Mouse (Mus musculus) erythroid progenitor cell, adult 5-6 weeks (primary cell): Measurements from ENCODE around the gene Fam69b. TPM values are rescaled to one million over a fixed set of nuclear protein-coding genes. Genes with fewer than 3 reads are reported as not detected.
"Not testable (repeated sequence)": the region's sequence is repeated elsewhere in the genome, so short reads cannot be mapped to it uniquely, and the experiment has no call there.

Experiments used
- ATAC-seq: replicated peaks from 2 replicates; pipeline ENCODE4 v1.8.0; 2016; ENCODE audit warnings: moderate number of reproducible peaks, mild to moderate bottlenecking, moderate TSS enrichment, inconsistent platforms; ENCODE audit not compliant: poor library complexity, low FRiP score, severe bottlenecking
- total RNA-seq, 2 experiments: library from RNA; stranded (forward) in 1 of 2; stranded (reverse) in 1 of 2; fragments of 150-400 nt in 1 of 2; fragments of 186-747, 209-891 nt in 1 of 2; gene quantifications; 2 replicates each; pipeline versions ENCODE4 v1.2.3 to v1.2.4; 2015 to 2017; ENCODE audit warnings: low replicate concordance in 2 of 2

The Fam69b gene
- total RNA-seq, 2 experiments from 2014 or later, result not detected

DNA sequence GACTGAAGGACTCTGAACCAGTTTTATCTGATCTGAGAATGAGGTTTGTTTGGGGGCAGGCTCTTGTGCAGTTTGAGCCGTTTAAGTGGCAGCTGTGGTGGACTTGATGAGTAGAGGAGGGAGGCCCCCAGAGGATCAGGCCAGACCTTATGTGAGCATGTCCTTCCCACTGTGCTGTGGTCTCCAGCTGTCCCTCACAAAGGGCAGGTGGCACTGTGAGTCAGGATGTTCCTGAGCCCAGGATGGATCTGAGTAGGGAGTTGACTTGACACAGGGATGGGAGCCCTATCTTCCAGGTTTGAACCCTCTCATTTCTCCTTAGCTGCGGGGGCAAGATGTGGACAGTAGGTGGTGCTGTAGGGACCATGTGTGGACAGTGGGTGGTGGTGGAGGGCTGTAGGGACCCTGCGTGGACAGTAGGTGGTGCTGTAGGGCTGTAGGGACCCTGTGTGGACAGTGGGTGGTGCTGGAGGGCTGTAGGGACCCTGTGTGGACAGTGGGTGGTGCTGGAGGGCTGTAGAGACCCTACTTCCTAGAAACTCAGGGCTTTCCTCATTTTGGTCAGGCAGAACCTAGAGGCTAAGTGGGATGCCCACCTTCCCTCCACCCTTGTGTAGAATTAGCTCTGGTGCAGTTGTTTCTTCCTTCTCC, 18.5 kb downstream of the Fam69b start:
- peak; percentile 65 for ATAC-seq

DNA sequence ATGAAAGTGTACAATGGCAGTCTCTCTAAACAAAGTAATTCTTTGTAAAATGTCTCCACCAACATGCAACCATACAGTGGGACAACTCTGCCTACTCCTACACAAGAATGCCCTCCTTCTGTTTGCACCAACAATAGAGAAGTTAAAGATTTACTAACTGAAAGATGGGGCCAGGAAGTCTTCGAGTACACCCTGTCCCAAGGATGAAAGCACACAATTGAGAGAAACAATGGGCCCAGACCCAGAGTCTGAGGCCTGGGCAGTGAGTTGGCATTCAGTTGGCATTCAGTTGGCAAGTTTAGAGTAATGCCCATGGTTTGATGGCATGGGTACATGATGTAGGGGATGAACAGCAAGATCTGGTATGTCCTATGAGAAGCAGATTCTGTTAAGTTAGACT, 26.4 kb downstream of the Fam69b start:
- ATAC-seq, result no peak

DNA sequence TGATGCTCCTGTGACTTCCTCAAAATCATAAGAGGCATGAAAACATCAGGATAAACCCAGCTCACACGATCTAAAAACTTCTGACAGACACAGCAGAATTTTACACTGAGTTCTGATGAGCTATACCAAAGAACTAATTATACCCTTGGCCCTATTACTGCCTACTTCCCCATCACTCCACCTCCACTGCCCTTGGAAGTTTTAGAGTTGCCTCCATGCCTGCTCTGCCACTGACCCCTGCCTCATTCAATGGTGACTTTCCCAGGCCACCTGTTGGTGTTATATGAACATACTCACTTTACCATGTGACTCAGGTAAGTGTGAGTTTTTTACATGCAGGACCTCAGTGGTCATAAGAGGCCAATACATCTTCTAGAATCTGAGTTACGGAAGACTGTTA, 29.2 kb downstream of the Fam69b start:
- ATAC-seq, result no peak

DNA sequence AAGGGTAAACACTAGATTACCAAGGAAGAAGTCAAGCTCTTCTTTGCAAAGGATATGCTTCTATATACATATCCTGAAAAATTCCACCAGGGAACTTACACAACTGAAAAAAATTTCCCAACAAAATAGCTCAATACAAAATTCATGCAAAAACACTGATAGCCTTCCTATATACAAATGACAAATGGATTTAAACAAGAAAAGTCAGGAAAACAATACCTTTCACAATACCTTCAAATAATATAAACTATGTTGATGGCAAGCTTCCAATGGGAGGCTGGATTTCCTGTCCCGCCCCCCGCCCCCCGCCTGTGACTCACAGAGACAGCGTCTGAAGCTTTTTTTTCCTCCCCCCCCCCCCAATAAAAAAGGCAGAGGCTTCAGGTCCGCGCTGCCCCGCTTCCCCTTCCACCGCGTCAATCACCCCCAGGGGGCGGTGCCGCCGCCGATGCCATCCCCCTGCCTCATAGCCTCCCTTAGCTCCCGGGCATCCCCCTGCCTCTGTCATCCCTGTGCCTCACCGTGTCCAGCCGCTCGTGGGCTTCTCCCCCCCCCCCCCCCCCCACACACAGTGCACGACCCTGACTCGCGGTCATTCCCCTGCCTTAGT, 33.0 kb downstream of the Fam69b start:
- ATAC-seq, result no peak

DNA sequence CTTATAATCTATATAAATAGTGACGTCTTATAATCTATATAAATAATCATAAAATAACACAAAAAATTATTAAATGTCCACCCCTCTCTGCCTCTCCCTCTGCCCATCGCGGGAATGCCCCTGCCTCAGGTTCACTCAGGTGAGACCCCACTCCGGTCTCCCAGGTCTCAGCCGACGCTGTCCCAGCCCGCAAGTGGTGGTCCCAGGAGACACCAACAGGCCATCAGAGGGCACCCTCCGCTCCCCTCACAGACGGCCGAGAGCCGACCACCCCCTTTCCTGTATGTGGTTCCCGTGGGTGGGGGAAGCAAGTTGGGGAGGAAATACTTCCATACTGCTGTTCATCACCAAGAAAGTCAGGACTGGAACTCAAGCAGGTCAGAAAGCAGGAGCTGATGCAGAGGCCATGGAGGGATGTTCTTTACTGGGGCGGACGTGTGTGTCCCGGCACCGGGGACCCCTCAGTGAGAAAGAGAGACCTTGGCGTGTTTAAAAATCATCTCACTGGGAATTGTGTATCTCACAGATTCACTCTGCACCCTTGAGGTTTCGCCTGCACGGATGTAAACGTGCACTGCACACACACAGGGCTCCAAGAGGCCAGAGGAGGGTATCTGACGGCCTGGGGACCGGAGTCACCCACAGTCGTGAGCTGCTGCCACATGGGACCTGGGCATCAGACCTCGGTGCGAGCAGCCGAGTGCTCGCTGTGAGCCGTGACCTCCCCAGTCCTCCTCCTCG, 33.7 kb downstream of the Fam69b start:
- ATAC-seq, result 0 out of 2 replicates have a peak, but pooled peaks have one; percentile 30

DNA sequence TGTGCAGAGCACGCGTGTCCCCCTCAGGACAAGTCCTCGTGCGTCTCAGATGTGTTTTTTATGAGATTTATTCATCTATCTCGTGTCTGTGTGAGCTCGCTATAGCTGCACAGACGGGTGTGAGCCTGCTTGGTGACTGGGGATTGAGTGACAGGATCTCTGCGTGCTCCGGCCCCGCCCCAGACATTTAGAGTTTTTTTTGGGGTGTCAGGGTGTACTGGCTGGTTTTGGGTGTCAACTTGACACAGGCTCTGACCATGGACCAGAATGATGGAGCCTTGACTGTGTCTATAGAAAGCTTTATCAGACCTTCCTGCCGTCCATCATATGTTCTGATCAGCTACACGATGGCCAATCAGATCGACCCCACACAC, 34.2 kb downstream of the Fam69b start:
- no peak for ATAC-seq

DNA sequence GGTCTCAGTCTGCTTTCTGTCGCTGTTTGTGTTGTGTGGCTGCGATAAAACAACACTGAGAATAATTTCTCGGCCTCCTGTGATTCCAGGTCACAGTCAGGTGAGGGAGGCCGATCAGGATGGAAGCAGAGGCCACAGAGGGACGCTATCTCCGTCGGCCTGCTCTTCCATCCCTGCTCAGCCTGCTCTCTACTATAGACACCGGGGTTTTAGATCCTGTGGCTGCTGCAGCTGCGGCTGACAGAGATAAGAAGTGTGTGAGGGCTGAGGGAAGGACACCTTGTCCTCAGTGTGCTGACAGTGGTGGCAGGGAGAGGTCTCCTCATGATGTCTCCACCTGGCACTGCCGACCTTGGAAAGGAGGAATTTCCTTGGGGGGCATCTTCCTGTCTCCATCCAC, 34.9 kb downstream of the Fam69b start:
- no peak for ATAC-seq

DNA sequence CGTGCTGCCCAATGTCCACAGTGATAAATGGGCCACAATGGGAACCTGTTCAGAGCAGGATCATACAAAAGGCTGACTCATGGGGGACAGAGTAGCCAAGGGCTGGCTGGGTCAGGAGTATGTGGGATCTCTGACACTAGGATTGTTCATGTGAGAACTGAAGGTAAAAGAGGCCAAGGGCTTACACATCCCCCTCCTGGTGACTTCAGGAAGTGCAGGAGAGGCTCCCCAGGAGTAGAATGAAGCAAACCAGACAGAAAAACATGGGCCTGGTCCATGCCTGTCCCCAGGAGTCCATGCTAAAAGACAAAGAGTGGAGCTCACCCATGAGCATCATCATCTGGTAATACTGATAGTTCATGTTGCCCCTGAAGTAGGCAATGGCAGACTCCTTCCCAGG, 35.3 kb downstream of the Fam69b start:
- ATAC-seq, result not testable (repeated sequence)

DNA sequence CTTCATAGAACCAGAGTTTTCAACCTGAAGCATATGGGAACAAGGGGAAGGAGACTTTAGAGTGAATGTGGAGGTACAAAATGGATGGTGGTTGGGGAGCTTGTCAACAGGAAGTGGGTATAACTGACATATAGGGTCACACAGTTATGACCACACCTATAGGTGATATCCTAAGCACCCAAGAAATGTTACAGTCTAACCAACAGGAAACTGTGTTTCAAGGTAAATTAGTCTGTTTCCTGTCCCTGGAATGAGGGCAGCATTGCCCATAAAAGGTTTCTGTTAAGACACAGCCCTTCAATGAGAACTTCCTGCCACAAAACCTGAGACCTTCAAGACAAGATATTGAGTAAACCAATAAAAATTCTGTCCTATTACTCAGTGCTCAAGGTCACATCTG, 40.5 kb downstream of the Fam69b start:
- ATAC-seq, result no peak

DNA sequence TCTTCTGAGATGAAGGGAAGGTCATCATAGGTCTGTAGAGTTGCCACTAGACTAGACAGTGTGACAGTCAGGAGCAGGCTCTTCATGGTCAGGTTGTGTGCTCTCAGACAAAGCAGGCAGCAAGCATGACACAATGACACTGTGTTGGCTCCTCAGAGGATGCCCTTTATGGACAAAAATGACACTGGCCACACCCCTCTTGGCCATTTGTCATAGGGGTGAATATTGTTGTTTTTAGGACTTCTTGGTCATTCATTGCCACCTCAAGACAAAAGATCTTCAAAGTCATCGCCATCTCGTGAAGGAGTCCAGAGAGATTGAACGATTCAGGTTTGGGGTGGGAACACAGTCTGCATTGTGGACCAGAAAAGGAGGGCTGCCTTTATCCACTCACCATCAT, 42.9 kb downstream of the Fam69b start, which contains the start of gene Lcn4:
Gene Lcn4 (minus strand): TSS at position 101 of the 400 bp plus-strand sequence.
- ATAC-seq, result no peak

Other genes with a start within 250 kb of the Fam69b start
- gene Snapc4, start 247.8 kb upstream of the Fam69b start, total RNA-seq (2015; ENCODE audit: low replicate concordance), result 1.3 and 3.2 TPM in 2 replicates
- 10.5 and 13.2 TPM in 2 replicates for gene Snapc4, start 247.8 kb upstream of the Fam69b start, total RNA-seq (2017; ENCODE audit: low replicate concordance)
- 35.7 and 40.7 TPM in 2 replicates for gene Entr1, start 239.1 kb upstream of the Fam69b start, total RNA-seq (2015; ENCODE audit: low replicate concordance)
- gene Entr1, start 239.1 kb upstream of the Fam69b start, total RNA-seq (2017; ENCODE audit: low replicate concordance), result 43.7 and 51.0 TPM in 2 replicates
- gene Pmpca, start 239.1 kb upstream of the Fam69b start, total RNA-seq (2015; ENCODE audit: low replicate concordance), result 18.9 and 35.7 TPM in 2 replicates
- 28.9 and 34.4 TPM in 2 replicates for gene Pmpca, start 239.1 kb upstream of the Fam69b start, total RNA-seq (2017; ENCODE audit: low replicate concordance)
- 13.7 and 22.2 TPM in 2 replicates for gene Inpp5e, start 219.3 kb upstream of the Fam69b start, total RNA-seq (2015; ENCODE audit: low replicate concordance)
- 12.3 and 26.5 TPM in 2 replicates for gene Inpp5e, start 219.3 kb upstream of the Fam69b start, total RNA-seq (2017; ENCODE audit: low replicate concordance)
- 13.0 TPM in 2 replicates for gene Sec16a, start 183.2 kb upstream of the Fam69b start, total RNA-seq (2015; ENCODE audit: low replicate concordance)
- 7.3 and 15.7 TPM in 2 replicates for gene Sec16a, start 183.2 kb upstream of the Fam69b start, total RNA-seq (2017; ENCODE audit: low replicate concordance)
- gene Notch1, start 111.8 kb upstream of the Fam69b start, total RNA-seq (2015; ENCODE audit: low replicate concordance), result 5.4 and 9.0 TPM in 2 replicates
- 1.5 and 6.0 TPM in 2 replicates for gene Notch1, start 111.8 kb upstream of the Fam69b start, total RNA-seq (2017; ENCODE audit: low replicate concordance)
- gene Egfl7, start 48.4 kb upstream of the Fam69b start, total RNA-seq (2015; ENCODE audit: low replicate concordance), result 3.8 and 7.2 TPM in 2 replicates
- gene Egfl7, start 48.4 kb upstream of the Fam69b start, total RNA-seq (2017; ENCODE audit: low replicate concordance), result 0.77 and 7.2 TPM in 2 replicates
- not detected in 2 replicates for gene Gm20532, start 41.8 kb upstream of the Fam69b start, total RNA-seq (2015; ENCODE audit: low replicate concordance)
- gene Gm20532, start 41.8 kb upstream of the Fam69b start, total RNA-seq (2017; ENCODE audit: low replicate concordance), result 1.9 TPM in 1 of 2 replicates, not detected in the other
- 12.2 and 12.6 TPM in 2 replicates for gene Agpat2, start 24.0 kb upstream of the Fam69b start, total RNA-seq (2015; ENCODE audit: low replicate concordance)
- gene Agpat2, start 24.0 kb upstream of the Fam69b start, total RNA-seq (2017; ENCODE audit: low replicate concordance), result 6.2 and 12.0 TPM in 2 replicates
- gene Lcn4, start 42.8 kb downstream of the Fam69b start, total RNA-seq (2015; ENCODE audit: low replicate concordance), result not detected in 2 replicates
- not detected in 2 replicates for gene Lcn4, start 42.8 kb downstream of the Fam69b start, total RNA-seq (2017; ENCODE audit: low replicate concordance)
- not detected in 2 replicates for gene Abo, start 236.5 kb downstream of the Fam69b start, total RNA-seq (2015; ENCODE audit: low replicate concordance)
- gene Abo, start 236.5 kb downstream of the Fam69b start, total RNA-seq (2017; ENCODE audit: low replicate concordance), result not detected in 2 replicates